Mouse (Mus musculus) liver (tissue): ENCODE results near the gene Gm428.
"Not testable (repeated sequence)": the region's sequence is repeated elsewhere in the genome, so short reads cannot be mapped to it uniquely, and the experiment has no call there.

ENCODE experiments used
- DNase-seq: peaks from one replicate; pipeline ENCODE4 v3.0.0-alpha.2; 2020; ENCODE audit warnings: mixed read lengths

Gm428 gene

DNA sequence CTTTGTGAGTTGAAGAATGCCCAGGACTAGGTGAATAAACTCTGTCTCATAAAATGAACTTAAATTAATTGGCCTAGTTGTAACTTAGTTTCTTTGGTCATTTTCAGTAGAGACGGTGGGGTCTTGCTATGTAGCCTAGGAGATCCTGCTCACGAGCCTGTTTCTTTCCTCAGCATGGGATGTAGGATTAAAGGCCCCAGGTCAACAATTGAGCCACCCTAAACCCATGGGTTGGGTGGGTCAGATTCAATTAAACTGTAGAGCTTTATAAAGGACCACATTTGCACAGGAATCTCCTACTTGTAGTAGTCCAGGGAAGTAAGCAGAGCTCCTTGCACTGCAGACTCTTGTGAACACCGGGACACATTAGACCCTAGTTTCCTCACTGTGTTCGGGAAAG lies at the start of gene Gm428:
TSS of gene Gm428 (plus strand) at position 301 of the 400 bp plus-strand sequence.
- not testable (repeated sequence) for DNase-seq

DNA sequence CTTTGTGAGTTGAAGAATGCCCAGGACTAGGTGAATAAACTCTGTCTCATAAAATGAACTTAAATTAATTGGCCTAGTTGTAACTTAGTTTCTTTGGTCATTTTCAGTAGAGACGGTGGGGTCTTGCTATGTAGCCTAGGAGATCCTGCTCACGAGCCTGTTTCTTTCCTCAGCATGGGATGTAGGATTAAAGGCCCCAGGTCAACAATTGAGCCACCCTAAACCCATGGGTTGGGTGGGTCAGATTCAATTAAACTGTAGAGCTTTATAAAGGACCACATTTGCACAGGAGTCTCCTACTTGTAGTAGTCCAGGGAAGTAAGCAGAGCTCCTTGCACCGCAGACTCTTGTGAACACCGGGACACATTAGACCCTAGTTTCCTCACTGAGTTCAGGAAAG lies 45.5 kb upstream of the Gm428 start, which contains the start of gene Gm11236:
TSS of gene Gm11236 (plus strand) at position 301 of the 400 bp plus-strand sequence.
- DNase-seq = not testable (repeated sequence)

GRCm38 (mm10) chr4:73661864-73662263 lies 21.5 kb upstream of the Gm428 start:
- DNase-seq = not testable (repeated sequence)

- DNase-seq = not testable (repeated sequence)
Observed at GRCm38 (mm10) chr4:73668054-73668453, 15.3 kb upstream of the Gm428 start, which contains the start of gene Gm11239. Gm11239 (plus strand) TSS chr4:73668354.

DNA sequence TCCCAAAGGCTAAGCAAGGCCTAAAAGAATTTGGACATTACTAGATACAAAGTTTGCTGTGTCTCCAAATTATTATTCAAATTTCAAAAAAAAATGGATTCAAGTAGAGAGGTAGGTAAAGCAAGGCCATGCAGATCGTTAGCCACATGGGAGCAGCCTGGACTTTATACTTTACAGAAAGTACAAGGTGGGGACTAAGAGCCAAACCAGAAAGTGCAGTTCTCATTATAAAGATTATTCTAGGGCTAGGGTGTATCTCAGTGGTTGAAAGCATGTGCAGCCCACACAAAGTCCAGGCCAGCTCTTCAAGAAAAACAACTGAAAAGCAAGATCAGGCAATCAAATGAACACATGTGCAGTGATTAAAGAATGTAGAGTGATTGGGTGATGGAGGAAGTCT lies 35.4 kb downstream of the Gm428 start:
- no peak for DNase-seq

- no peak for DNase-seq
Observed at GRCm38 (mm10) chr4:73719819-73720218, 36.5 kb downstream of the Gm428 start.
